Mouse (Mus musculus): ENCODE results near the gene Fam53a. TPM values are rescaled to one million over a fixed set of nuclear protein-coding genes. Genes with fewer than 3 reads are reported as not detected.

The Fam53a gene
- total and polyA plus RNA-seq, 3 experiments, result 43.6 to 62.8 TPM; not detected in 1

- Histone ChIP-seq H3K4me1 (ENCODE audit: control insufficient read depth in 1 of 2, insufficient read depth in 2 of 2, low read length in 2 of 2) (peaks cover 2 to 11% of the 10 kb centered on the region in 2 experiments; a peak in 3 of 4 replicates), H3K9me3 (replicated peaks; ENCODE audit: insufficient read depth, low read length) (no peaks in the 10 kb centered on the region), H3K27ac (ENCODE audit: control insufficient read depth, low read depth, low read length) (no peak overlapping the region), H3K4me3 (ENCODE audit: control insufficient read depth in 1 of 2, insufficient read depth in 1 of 2, low read depth in 2 of 2, low read length in 2 of 2) (no peak overlapping the region), H3K79me2 (ENCODE audit: control insufficient read depth, insufficient read depth, low read length, poor library complexity) (no peaks in the 10 kb centered on the region), H3K27me3 (ENCODE audit: control insufficient read depth in 1 of 2, insufficient read depth in 2 of 2, low read length in 2 of 2) (no peaks in the 10 kb centered on the region), H3K9ac (ENCODE audit: control insufficient read depth, low read depth, low read length, poor library complexity, severe bottlenecking) (no peak overlapping the region), H3K36me3 (ENCODE audit: control insufficient read depth in 1 of 2, insufficient read depth in 2 of 2, low read length in 2 of 2) (peaks cover 12 to 17% of the 10 kb centered on the region in 2 experiments)
- TF ChIP-seq BHLHE40 (IDR thresholded peaks at IDR 0.05; ENCODE audit: borderline replicate concordance, low read depth, low read length) (no peak), NRF1 (IDR thresholded peaks at IDR 0.05; ENCODE audit: insufficient read depth, low read depth, low read length, poor library complexity, severe bottlenecking) (no peak), GATA1 (IDR thresholded peaks at IDR 0.05; ENCODE audit: low read depth, low read length) (no peak), SIN3A (IDR thresholded peaks at IDR 0.05; ENCODE audit: low read length) (no peak), KAT2A (conservative IDR thresholded peaks at IDR 0.05; ENCODE audit: low read depth, low read length) (no peak), MAFK (IDR thresholded peaks at IDR 0.05; ENCODE audit: borderline replicate concordance, low read depth, low read length) (no peak), POLR2AphosphoS2 (IDR thresholded peaks at IDR 0.05; ENCODE audit: low read length) (no peak), ZMIZ1 (IDR thresholded peaks at IDR 0.05; ENCODE audit: low read depth, low read length) (no peak)
- DNase-seq (ENCODE audit: low read depth, low spot score), result no peak
These were observed 45.0 kb upstream of the Fam53a start for GRCm38 (mm10) chr5:33674439-33674838.

- H3K79me2 ChIP-seq (ENCODE audit: control insufficient read depth, insufficient read depth, low read length, poor library complexity), result no peaks in the 10 kb centered on the region
- no peak overlapping the region for H3K27ac ChIP-seq (ENCODE audit: control insufficient read depth, low read depth, low read length)
- no peak overlapping the region for H3K4me3 ChIP-seq (ENCODE audit: control insufficient read depth in 1 of 2, insufficient read depth in 1 of 2, low read depth in 2 of 2, low read length in 2 of 2)
- peak; percentile 80 for DNase-seq (ENCODE audit: low read depth, low spot score)
- peaks cover 12 to 38% of the 10 kb centered on the region in 2 experiments for H3K36me3 ChIP-seq (ENCODE audit: control insufficient read depth in 1 of 2, insufficient read depth in 2 of 2, low read length in 2 of 2)
- H3K9ac ChIP-seq (ENCODE audit: control insufficient read depth, low read depth, low read length, poor library complexity, severe bottlenecking), result no peak overlapping the region
- H3K27me3 ChIP-seq (ENCODE audit: control insufficient read depth in 1 of 2, insufficient read depth in 2 of 2, low read length in 2 of 2), result no peaks in the 10 kb centered on the region
- no peaks in the 10 kb centered on the region for H3K9me3 ChIP-seq (replicated peaks; ENCODE audit: insufficient read depth, low read length)
- peak; percentile 74 for TF ChIP-seq RCOR1 (IDR thresholded peaks at IDR 0.05; ENCODE audit: low read depth, low read length)
- peak; percentile 36; the same call in 1 of the 2 replicates for TF ChIP-seq TAL1 (IDR thresholded peaks at IDR 0.05; ENCODE audit: low read length)
- TF ChIP-seq GATA1 (IDR thresholded peaks at IDR 0.05; ENCODE audit: low read depth, low read length), result peak; percentile 57; the same call in 1 of the 2 replicates
- TF ChIP-seq POLR2A (IDR thresholded peaks at IDR 0.05; ENCODE audit: control insufficient read depth in 1 of 2, insufficient read depth in 1 of 2, low read depth in 1 of 2, low read length in 2 of 2, poor library complexity in 1 of 2), result no peak
- peak; percentile 35 to 45; a peak in 2 of 4 replicates for TF ChIP-seq EP300 (IDR thresholded peaks at IDR 0.05; ENCODE audit: low read depth in 1 of 2, low read length in 2 of 2)
- no peak for TF ChIP-seq ZNF384 (IDR thresholded peaks at IDR 0.05; ENCODE audit: low read depth, low read length)
- H3K4me1 ChIP-seq (ENCODE audit: control insufficient read depth in 1 of 2, insufficient read depth in 2 of 2, low read length in 2 of 2), result peaks cover 2 to 11% of the 10 kb centered on the region in 2 experiments; a peak in 3 of 4 replicates
These were observed 42.2 kb upstream of the Fam53a start for GRCm38 (mm10) chr5:33671659-33672058.

- H3K4me1 ChIP-seq (ENCODE audit: control insufficient read depth in 1 of 2, insufficient read depth in 2 of 2, low read length in 2 of 2), result peaks cover 2 to 11% of the 10 kb centered on the region in 2 experiments; a peak in 3 of 4 replicates
- H3K9ac ChIP-seq (ENCODE audit: control insufficient read depth, low read depth, low read length, poor library complexity, severe bottlenecking), result no peak overlapping the region
- TF ChIP-seq CTCF (IDR thresholded peaks at IDR 0.05 in 2 of 3, conservative IDR thresholded peaks at IDR 0.05 in 1 of 3; ENCODE audit: control insufficient read depth in 1 of 3, insufficient read depth in 1 of 3, low read depth in 2 of 3, low read length in 3 of 3, poor library complexity in 1 of 3, severe bottlenecking in 1 of 3) (peak; percentile 22 to 72 (median 69); a peak in 4 of 6 replicates), SMC3 (IDR thresholded peaks at IDR 0.05; ENCODE audit: low read depth, low read length) (peak; percentile 47), RAD21 (IDR thresholded peaks at IDR 0.05; ENCODE audit: low read depth, low read length) (peak; percentile 44), MAFK (IDR thresholded peaks at IDR 0.05; ENCODE audit: borderline replicate concordance, low read depth, low read length) (no peak)
- no peaks in the 10 kb centered on the region for H3K27me3 ChIP-seq (ENCODE audit: control insufficient read depth in 1 of 2, insufficient read depth in 2 of 2, low read length in 2 of 2)
- peak; percentile 68 for DNase-seq (ENCODE audit: low read depth, low spot score)
- no peak overlapping the region for H3K4me3 ChIP-seq (ENCODE audit: control insufficient read depth in 1 of 2, insufficient read depth in 1 of 2, low read depth in 2 of 2, low read length in 2 of 2)
- H3K9me3 ChIP-seq (replicated peaks; ENCODE audit: insufficient read depth, low read length), result no peaks in the 10 kb centered on the region
- H3K36me3 ChIP-seq (ENCODE audit: control insufficient read depth in 1 of 2, insufficient read depth in 2 of 2, low read length in 2 of 2), result peaks cover 12 to 51% of the 10 kb centered on the region in 2 experiments
- peaks cover 5% of the 10 kb centered on the region; the same call in 1 of the 2 replicates for H3K79me2 ChIP-seq (ENCODE audit: control insufficient read depth, insufficient read depth, low read length, poor library complexity)
- no peak overlapping the region for H3K27ac ChIP-seq (ENCODE audit: control insufficient read depth, low read depth, low read length)
These were observed 38.8 kb upstream of the Fam53a start for GRCm38 (mm10) chr5:33668223-33668622.

All from MEL (cell line).